Mouse (Mus musculus) 3T3-L1 (cell line): ENCODE measurements around the gene Max.
A peak's percentile ranks its signal among the peaks of the same experiment; 100 is the strongest.

Source experiments
- DNase-seq: peaks from one replicate; pipeline ENCODE4 v3.0.0-alpha.2; 2015; ENCODE audit warnings: low read depth, low spot score

Max gene

DNA sequence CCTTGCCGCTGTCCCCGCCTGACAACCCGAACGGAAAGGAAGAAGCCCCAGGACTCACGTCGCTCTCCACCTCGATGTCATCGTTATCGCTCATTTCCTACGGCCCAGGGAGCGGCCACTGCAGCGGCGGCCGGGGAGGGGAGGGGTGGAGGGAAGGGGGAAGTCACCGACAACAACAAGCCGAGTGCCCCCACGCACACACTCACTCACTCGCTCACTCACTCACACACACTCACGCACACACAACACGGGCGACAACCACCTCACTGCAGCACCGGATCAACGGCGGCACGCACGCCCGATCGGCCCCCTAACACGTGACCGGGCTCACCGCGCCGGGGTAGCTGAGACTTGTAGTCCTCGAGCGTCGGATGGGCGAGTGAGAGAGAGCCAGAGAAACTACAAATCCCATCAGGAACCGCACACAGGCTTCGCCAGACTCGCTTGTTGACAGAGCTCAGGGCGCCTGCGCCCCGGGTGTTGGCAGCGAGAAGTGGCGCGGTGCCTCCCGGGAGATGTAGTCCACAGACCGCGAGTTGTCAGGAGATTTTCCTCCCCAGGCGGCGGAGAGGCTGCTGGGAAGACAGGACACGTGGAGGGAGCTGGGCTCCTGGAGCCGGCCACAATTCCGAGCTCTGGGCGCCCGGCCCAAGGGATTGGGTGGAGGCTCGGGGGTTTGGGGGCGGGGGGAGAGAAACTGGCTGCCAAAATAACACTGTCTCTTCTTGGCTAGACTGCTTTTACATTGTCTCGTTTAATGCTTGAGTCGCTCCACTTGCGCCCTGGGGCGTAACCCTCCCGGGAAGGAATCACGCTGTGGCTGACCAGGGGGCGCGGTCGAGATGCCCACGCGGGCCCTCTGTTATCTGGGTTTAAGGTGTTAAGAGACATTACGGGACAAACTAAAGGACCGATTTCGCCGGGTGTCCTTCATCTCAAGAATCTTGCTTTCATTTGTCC, at the start of gene Max:
Gene Max, minus strand, starts transcription at position 270 of the 960 bp plus-strand sequence.
- peak; percentile 99 for DNase-seq

DNA sequence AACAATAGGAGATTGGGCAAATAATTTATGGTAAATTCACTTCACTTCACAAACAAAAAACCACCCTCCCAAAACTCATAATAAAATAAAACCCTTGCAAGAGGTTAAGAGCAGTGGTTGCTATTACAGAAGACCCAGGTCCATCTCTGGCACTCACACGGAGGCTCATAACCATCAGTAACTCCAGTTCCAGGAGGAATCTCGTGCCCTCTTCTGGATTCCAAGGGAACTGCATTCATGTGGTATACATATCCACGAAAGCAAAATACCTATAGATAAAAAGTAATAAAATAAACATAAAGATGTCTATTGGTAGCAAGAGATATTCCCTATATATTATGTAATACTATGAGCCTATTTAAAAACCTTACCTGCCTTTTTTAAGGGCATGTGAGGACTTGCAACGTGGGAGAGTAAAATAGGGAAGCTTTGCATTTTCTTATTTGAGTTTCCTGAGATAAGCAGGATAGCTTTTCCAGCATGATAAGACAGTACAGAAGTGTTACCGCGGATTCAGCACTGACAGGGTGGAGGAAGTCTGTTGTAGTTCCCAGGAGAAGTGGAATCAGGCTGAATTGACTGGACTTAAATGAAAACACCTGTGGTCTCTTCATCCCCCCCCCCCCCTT, 49.2 kb upstream of the Max start:
- peak; percentile 34 for DNase-seq

DNA sequence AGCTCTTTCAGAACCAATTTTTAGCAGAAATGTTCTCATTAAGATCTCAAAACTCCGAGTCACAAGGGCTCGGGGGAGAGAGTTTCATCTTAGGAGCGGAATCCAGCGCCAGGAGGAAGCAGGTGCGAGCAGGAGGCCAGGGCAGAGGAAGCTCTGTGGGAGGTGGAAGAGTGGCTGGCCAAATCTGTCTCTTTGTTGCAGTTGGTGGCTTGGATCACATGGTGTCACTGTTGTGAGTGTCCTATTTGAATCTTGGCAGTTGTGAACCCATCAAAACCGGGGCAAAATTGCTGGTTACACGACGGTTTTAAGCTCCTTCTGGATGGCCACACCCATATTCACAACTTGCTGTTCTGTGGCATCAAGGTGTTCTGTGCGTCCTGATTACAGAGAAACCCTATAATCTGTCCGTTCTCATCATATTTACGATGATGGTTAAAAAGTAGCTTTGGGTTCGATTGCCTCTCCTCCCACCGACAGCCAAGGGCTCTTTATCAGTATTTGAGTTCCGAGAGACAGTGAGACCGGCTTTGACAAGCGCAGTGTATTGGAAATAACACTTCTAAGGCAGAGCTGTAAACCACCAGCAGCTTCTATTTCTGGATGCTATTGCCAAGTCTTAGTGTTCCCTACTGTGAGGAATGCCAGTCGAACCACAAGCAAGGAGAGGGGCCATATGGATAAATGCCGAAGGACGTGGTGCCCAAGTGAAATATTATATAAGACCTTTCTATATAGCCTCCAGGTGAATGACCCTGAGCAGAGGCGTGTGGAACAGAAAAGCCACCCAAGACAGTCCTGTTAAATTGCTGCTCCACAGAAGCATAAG, 47.4 kb upstream of the Max start:
- peak; percentile 20 for DNase-seq

DNA sequence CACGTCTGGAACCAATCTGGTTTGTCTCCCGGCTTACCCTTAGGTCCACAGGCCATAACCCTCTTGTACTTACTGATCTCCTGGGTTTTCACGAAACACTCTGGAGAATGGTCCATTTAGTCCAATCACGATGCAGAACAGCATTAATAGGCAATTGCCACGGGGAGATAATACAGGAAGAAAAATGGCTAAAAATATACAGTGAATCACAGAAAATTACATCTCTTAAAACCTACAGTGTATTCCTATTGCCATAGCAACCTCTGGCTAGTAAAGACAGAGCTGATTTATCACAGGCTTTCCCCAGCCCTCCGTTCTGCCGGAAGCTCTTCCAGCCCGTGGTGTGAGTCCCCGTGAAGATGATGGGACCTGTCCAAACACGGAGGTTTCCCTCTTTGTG, 42.9 kb upstream of the Max start:
- DNase-seq, result no peak

DNA sequence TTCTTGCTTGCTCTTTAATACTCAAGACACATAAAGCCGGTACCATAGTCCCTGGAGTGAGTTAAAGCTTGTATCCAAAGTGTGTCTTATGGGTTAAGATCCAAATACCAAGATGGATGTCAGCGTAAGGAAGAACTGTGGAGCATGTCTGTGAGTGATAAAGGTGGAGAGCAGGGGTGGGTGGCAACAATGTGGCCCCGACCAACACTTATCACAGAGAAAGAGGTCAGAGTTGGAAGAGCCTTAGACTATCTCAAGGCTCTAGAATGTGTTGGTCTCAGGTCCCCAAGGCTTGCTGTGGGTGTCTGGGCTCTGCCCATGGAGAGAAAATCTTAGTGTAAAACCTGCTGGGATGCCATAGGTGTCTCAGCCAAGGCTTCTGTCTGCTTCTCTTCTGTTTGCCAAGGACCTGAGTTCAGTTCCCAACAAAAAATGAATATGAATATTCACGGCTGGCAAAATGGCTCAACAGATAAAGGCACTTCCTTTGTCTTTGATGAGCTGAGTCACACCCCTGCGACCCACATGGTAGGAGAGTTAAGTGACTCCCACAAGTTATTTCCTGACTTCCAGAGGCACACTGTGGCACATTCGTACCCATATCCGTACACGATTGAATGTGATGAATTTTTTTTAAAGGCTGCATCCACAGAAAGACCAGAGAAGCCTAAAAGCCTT, 40.7 kb upstream of the Max start:
- DNase-seq, result no peak

DNA sequence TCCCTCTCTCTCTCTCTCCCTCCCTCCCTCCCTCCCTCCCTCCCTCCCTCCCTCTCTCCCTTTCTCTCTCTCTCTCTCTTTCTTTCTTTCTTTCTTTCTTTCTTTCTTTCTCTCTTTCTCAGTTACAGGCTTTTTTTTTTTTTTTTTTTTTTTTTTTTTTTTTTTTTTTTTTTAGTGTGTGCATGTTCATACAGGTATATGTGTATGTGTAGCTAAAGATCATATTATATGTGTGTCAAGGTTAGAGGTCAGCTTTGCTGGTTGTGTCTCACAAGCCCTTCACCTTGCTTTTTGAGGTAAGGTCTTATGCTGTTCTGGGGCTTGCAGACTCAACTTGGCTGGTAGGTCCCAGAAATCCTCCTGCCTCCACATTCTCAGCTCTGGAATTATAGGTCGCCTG, 39.3 kb upstream of the Max start:
- no peak for DNase-seq

DNA sequence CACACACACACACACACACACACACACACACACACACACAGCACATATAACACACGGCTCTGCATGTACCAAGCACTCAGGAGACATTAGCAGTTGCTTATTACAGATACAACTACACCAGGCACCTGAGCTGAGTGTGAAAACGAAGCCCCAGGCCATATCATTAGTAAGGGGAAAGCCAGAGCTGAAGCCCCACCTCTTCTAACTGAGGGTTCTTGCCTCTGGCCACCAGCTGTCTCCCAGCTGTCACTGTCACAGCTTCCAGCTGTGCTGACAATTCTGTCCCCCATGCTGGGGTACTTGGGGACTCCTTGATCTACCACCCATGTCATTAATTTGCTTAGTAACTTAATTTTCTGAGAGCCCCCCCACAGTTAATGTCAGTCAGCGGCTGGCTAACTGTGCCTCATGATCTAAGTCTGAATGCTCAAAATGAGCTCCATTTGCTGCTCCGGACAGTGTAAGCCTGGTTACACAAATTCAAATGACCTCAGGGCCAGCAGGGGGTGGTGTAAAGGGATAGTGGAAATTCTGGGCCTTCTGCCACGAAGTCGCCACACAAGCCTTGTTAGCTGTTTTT, 38.8 kb upstream of the Max start:
- DNase-seq, result peak; percentile 87

DNA sequence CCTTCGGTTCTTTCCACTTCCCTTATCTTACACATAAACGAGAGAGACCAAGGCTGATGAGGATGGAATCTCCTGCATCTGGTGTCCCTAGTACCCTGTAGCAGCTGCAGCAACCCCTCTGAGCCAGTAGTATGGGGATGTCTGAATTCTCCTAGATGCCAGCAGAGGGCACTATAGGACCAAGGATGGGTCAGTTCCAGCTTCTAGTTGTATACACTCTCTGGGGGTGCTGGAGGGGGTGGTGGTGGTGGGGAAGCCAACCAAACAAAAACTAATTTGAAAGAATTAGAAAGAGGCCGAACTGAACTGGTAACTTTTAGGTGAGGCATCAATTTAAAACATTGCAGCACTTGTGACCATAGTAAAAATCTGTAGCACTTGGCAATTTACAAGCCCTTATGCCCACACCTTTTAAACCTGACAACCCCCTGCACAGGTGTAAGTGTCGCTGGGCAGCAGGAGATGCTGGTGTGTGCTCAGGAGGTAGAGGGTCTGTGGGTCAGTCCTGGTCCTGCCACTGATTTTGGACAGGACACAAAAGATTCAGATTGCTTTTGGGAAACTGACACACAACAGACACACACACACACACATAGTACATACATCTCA, 38.2 kb upstream of the Max start:
- DNase-seq, result peak; percentile 85

DNA sequence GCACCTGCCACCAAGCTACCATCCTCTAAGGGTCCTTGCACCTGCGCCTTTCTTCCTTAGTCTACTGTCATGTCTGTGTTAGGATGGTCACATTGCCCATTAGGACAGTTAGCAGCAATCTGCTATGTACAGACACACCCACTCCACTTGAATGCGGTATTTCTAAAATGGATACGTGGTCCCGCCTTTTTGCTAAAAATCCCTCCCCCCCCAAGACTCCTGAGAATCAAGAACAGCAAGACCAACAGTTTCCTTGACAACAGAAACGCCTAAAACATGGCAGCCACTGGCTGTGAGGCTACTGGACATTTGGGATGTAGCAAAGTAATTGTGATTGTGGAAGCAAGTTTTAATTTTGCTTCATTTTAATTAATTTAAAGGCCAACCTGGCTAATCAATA, 32.8 kb upstream of the Max start:
- DNase-seq, result no peak

DNA sequence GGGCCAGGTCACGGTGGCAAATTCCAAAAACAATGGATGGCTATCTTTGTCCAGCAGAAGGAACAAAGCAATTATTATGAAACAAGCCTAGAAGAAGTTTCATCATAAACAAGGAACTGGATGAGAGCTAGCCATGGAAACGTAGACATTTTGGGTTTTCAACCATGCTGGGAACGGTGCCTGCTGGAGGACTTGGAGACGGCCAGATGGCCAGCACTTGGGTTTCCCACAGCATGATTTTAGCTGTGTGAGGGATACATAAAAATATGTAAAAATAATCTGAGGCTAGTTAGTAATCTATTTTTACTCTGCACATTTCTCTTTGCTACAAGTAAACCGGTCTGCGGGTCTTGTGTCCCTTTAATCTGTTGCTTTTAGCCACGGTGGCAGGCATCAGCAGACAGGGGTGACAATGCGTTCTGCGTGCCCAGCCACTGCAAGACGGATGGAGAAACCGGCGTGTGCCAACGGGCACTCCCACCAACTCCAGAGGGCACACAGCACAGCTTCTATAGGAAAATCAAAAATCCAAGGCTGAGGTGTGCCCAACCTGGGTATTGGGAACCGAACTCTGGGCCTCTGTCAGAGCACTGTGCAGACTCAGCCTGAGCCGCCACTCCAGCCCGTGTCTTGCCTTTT, 31.0 kb upstream of the Max start:
- no peak for DNase-seq

DNA sequence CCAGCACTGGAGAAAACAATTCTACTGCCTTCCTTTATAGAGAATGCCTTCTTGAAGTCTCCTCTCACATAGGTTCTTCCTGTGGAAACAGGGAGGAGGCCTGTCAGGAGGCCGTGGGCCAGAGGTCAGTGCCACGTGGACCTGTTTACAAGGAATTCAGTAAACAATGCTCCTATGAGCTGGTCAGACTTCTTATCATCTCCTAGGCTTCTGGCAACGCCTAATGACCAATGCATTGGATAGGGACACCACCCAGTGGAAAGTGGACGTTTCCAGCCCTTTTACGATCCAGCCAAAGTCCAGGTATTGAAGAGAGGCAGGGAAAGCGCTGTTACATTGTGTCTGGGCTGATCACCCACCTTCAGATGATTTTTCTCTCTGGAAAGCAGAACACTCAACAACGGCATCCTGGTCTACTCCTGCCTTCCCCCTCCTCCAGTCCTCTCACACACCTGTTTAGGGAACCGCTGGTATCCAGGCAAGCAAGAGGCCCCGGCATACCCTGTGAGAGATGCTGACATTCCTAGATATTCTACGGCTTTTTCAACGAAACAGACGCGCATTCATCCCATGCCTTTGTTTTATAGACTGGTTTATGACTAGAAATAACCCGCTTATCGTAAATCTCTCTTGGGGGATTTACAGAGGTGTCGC, 20.9 kb upstream of the Max start:
- DNase-seq, result no peak

DNA sequence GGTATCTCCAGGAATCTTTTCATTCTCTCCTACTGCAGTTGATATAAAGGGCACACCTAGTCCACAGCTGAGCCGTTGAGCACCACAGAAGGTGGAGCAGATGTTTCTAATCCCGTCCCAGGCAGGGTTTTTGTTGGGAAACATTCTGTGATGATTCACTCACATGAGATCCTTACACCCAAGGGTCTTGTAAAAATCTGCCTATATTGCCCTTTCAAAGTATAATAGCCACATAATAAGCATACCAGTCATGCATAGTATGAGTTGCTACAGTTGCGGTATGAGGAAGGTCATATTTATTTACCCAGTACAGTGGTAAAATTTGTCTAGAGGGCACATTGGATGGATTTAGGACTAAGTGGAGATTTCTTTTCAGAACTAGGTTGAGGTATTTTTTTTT, 17.5 kb upstream of the Max start:
- DNase-seq, result peak; percentile 78

DNA sequence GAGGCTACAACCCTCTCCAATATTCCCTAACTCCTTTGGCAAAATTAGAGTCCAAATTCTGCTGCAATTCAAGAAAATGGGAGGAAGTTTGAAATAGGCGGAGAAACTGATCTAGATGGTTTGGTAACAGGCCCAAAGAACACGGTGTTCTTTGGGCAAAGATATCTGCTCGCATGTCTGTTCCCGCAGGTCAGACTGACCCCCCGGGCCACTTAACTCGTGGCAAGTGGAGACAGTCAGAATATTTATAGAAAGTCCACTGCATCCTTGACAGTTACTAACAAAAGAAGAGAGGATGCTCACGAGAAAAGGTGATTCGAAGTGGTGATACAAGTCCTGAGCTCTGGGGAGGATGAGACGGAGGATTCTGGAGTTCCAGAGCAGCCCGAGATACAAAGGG, 10.7 kb upstream of the Max start:
- DNase-seq, result no peak

DNA sequence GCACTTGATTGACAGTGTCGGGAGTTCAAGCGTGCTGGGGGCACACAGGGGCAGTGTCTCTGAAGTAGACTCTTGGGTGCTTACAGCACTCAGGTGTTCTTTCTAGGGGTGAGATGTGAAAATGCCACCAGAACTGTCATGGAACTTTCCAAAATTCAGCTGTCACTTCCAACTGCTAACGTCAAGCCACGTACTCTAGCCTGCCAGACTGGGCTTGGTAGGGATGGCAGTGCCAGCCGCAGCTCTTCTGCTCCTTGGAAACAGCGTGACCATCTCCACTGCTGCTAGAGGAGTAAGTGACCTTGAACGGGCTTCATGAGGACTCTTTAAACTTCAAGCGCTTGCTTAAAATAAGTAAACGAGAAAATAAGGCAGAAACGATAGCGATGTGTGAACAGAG, 10.2 kb upstream of the Max start:
- no peak for DNase-seq

DNA sequence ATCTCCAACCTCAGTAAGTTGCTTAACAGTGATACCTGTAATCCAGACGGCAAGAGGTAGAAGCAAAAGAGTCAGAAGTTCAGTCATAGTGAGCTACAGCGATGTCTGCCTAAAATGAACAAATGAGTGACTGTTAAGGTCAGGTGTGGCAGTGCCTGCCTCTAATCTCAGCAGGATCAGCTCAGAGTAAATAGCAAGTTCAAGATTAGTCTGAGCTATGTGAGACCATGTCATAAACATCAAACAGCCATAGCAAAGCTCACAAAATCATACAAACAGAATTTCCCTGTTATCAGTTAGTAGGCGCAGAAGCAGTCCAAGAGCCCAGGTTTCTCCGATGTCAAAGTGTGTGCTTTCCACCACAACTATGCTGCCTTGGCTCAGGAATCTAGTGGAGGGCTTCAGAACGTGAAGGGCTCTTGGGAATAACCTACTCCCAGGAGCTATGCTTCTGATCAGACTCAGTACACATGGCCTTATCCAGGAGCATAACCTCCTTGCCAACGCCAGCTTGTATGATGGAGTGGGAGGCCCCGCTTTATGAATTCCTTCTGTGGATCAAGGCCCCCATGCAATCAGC, 9.7 kb upstream of the Max start:
- DNase-seq, result no peak

DNA sequence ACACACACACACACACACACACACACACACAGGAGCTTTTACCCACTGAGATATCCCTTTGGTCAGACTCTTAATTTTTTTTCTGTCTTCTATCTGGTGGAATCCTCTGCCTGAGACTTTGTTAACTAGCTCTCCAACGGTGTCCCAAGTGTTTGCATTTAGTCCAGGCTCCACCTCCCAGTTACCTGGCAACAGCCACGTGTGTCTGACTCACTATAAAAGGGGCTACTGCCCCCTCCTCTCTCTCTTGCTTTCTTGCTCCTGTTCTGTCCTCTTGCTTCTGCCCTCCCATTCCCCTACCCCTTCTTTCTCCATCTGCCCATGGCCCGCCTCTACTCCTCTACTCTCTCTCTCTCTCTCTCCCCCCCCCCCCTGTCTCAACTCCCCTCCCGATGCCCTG, 3.9 kb upstream of the Max start:
- DNase-seq, result no peak

DNA sequence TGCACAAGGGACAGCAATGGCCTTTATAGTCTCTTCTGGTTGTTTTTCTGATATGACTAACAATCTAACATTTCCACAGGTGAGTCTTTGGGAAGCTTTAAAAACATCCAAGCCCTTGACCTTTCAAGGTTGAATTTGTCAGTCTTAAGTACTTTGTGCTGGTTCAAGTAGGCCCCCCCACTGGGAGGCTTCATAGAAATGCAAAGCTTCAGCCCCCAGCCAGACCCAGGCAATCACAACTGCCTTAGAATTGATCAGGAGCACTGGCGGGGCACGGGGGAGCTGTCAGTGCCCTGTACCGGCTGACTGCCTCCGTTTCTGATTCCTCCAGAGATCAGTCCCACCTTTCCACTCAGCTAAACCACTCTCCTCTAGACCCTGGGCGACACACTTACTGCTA, 3.1 kb upstream of the Max start:
- DNase-seq, result no peak

DNA sequence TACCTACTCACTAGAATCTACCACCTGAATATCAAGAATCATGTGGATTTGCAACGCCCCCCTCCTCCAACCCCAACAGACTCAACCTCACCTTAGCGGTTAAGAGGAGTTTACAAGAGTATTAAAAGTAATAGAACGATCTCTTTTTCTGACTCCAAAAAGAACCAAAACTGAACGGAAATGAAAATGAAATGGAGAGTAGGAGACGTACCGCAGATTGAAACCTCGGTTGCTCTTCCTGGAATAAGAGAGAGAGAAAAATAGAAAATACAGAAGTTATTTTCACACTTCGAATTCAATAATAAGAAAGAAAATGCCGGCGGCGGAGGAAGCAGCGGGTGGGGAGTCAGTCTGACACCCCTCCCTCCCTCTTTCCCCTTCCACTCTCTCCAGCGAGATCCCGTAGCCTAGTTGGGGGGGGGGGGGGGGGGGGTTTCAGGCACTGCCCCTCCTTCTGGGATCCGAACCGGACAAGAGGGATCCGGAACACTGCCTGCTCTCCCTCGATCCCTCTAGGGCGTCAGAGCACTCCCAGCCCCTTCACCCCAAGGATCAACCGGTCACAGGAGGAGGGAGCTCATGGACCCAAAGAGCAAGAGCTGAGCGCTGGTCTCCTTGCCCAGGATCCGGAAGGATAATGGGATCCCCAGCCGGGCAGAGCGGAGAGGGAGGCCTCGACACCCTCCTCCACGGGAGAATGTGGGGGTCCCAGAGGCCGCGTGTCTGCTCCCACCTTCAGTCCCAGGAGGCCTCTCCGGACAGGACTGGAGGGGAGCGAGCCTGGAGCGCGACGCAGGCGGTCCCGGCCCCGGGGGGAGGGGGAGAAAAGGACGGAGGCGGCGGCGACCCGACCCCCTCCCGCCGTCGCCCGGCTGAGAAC, 709 bp downstream of the Max start:
- DNase-seq, result peak; percentile 40
